ENCODE assay signal across 27 mouse cellular contexts in the genomic region with DNA sequence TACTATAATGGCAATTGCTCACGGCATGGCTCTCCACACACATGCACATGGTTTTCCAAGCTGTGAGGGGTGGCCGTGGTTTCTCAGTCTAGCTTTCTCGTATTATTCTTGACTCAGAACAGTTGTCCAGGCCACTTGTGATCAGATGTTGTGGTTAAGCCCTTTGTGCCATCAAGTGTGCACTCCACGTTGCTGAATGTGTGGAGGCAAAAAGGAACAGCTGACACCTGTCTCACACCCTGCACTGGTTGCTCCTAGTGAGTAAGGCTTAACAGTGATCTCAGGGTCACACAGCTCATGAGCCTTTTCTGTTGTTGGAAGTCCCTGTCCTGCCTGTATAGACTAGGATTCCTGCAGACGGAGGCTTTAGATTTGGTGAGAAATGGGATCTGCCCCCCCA.
"Had no signal": no experiment of that assay in that cellular context is flagged by ENCODE, and none has a peak within 500 bp of the region (broad histone marks: within the 10 kb centered on the region; RNA-seq: fewer than 3 reads in every experiment).

No protein-coding gene starts in this region.

- H3K27me3 ChIP-seq: heart, embryonic 13.5 days; heart, embryonic 15.5 days; hindbrain, embryonic 13.5 days; hindbrain, embryonic 15.5 days; intestine, embryonic 15.5 days; kidney, embryonic 15.5 days; limb, embryonic 12.5 days; limb, embryonic 15.5 days; liver, embryonic 12.5 days had no signal

- H3K4me1 ChIP-seq: heart, embryonic 13.5 days; heart, embryonic 15.5 days; hindbrain, embryonic 13.5 days; hindbrain, embryonic 15.5 days; intestine, embryonic 15.5 days; kidney, embryonic 15.5 days; limb, embryonic 12.5 days; limb, embryonic 15.5 days; liver, embryonic 12.5 days had no signal

- ATAC-seq: hindbrain, postnatal 0 days; intestine, embryonic 15.5 days; liver, embryonic 12.5 days had no signal

- H3K27ac ChIP-seq: heart, adult 2 months; heart, embryonic 13.5 days; heart, embryonic 15.5 days; hindbrain, embryonic 13.5 days; hindbrain, embryonic 15.5 days; hindbrain, postnatal 0 days; intestine, embryonic 15.5 days; kidney, embryonic 15.5 days; kidney, postnatal 0 days; limb, embryonic 12.5 days; limb, embryonic 15.5 days; liver, embryonic 12.5 days; liver, embryonic 14.5 days had no signal

- H3K36me3 ChIP-seq: heart, embryonic 13.5 days; heart, embryonic 15.5 days; hindbrain, embryonic 13.5 days; hindbrain, embryonic 15.5 days; intestine, embryonic 15.5 days; kidney, embryonic 15.5 days; limb, embryonic 12.5 days; limb, embryonic 15.5 days; liver, embryonic 12.5 days had no signal

- H3K9me3 ChIP-seq: heart, embryonic 13.5 days; heart, embryonic 15.5 days; hindbrain, embryonic 13.5 days; hindbrain, embryonic 15.5 days; intestine, embryonic 15.5 days; kidney, embryonic 15.5 days; limb, embryonic 12.5 days; limb, embryonic 15.5 days; liver, embryonic 12.5 days had no signal

- H3K4me3 ChIP-seq: heart, adult 2 months; heart, embryonic 13.5 days; heart, embryonic 15.5 days; hindbrain, embryonic 13.5 days; hindbrain, embryonic 15.5 days; intestine, embryonic 15.5 days; kidney, embryonic 15.5 days; limb, embryonic 12.5 days; limb, embryonic 15.5 days; liver, embryonic 12.5 days had no signal

- H3K4me2 ChIP-seq: heart, embryonic 11.5 days; heart, embryonic 13.5 days; heart, embryonic 15.5 days; hindbrain, embryonic 13.5 days; hindbrain, embryonic 15.5 days; intestine, embryonic 15.5 days; kidney, embryonic 15.5 days; limb, embryonic 12.5 days; limb, embryonic 15.5 days; liver, embryonic 12.5 days had no signal

- H3K9ac ChIP-seq: heart, embryonic 13.5 days; heart, embryonic 15.5 days; hindbrain, embryonic 13.5 days; hindbrain, embryonic 15.5 days; intestine, embryonic 15.5 days; kidney, embryonic 15.5 days; limb, embryonic 12.5 days; limb, embryonic 15.5 days; liver, embryonic 12.5 days; liver, embryonic 14.5 days had no signal

- DNase-seq: gastrocnemius, postnatal 14 days; gastrocnemius, postnatal 36 days; heart, adult 11 months; heart, adult 2 months; heart, postnatal 14 days; heart, postnatal 36 days; kidney, adult 11 months; kidney, adult 2 months; kidney, adult 9 months; kidney, postnatal 14 days; kidney, postnatal 36 days; layer of hippocampus, adult 9-11 months; layer of hippocampus, postnatal 36 days; left cerebral cortex, postnatal 4 days had no signal
